Mouse (Mus musculus) natural killer cell, adult 2 months (primary cell): Measurements from ENCODE around the gene Prkaa2.

Experiments
- DNase-seq, 2 experiments: peaks; one replicate each; pipeline ENCODE4 v3.0.0; 2022; ENCODE audit warnings: low spot score in 2 of 2

Prkaa2 gene

DNA sequence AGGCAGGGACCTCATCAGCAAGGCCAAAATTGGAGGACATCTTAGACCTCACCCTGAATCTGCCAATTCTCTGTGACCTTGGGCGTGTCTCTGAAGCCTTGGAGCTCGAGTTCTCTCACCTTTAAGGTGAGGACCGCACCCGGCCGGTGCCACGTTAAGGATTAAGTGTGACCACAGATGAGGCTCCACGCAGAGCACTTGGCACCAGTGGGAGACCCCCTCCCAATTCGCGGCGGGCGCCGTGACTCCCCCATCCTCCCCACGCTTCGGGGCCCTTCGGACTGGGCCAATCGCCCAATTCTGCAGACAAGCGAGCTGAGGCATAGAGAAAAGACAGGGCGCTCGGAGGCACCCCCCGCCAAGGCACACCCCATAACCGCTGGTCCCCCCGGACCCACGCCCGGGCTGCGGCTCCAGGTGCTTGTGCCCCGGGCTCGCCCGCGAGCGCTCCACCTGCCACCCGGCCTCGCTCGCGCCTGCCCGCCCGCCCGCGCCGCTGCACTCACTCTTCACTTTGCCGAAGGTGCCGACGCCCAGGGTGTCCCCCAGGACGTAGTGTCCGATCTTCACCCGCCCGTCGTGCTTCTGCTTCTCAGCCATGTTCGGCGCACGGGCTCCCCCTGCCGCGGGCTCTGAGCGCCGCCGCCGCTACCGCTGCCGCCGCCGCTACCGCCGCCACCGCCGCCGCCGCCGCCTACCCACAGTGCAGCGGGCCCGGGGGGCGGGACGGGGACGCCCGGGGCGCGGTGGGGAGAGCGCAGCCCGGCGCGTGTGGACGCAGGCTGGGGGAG is at the start of gene Prkaa2:
Gene Prkaa2, minus strand, starts transcription at position 692 of the 791 bp plus-strand sequence.
- peak in 1 of 2 experiments; percentile 28 for DNase-seq

DNA sequence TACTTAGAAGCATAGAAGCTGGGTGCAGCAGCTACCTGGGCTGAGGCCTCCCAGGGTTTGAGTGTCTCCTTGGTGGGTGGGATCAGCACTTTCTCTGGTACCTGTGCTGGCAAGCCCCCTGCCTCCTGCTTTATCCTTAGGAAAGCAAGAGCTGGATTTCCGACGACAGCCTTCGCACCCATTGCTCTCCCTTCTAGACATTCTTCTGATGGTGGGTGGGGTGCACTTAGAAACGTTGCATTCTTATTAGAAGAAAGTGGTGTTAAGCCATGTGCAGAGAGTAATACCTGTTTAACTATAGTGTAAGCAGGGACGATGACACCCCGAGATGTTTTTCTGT is 49.8 kb upstream of the Prkaa2 start:
- DNase-seq: no peak

DNA sequence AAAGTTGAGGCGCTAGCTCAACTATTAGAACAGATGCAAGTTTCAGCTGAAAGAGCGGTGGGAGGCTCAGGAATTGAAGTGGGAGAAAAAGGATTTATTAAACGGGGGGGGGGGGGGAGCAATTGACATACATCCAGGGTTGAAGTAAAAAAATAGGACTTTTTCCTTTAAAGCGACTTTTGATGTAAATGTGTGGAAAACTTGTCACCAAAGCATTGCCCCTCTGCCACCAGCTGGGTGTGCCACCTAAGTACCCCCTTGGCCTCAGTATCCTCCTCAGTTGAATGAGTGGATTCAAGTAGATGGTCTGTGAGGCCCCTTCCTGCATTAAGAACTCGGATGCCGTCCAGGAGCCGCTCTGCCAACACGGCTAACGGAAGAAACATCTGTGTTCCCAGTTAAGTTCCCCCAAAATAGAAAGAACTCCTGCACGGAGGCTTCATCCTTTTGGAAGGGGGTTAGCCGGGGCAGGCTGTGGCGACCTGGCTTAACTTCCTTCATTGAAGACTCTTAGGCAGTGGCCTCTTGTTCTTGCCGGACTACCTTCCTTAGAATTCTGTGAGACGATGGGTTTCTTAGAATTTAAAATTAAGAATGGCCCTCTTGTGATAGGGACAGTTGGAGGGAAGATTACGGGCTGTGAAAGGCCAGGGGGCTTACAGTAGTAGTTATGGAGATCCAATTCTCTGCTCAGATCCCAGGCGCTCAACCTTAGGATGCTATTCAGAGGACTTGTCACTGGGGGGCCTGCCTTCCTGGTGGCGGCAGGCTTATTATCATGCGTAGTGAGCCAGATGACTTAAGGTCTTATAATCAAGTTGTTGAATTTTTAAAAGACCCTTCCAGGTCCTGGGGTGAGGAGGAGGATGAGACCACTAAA is 49.2 kb upstream of the Prkaa2 start:
- DNase-seq: no peak

DNA sequence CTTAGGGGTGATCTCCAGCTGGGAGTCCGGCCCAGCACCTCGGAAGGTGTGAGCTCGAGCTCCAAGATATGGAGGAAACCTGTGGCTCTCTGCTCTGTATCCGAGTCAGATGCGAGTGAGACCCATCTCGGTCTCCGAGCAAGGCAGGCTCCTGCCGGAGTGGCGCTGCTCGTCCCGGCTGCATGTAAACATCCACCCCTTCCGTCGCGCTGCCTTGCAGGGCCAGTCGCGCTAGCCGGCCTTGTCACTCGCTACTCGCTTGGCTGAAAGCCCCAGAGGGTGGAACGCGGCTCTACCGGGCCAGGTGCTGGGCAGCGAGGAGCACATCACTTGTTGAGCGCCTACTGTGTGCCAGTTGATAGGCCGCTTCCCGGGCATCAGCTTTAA is 48.5 kb upstream of the Prkaa2 start:
- DNase-seq: peak in 1 of 2 experiments; percentile 67

DNA sequence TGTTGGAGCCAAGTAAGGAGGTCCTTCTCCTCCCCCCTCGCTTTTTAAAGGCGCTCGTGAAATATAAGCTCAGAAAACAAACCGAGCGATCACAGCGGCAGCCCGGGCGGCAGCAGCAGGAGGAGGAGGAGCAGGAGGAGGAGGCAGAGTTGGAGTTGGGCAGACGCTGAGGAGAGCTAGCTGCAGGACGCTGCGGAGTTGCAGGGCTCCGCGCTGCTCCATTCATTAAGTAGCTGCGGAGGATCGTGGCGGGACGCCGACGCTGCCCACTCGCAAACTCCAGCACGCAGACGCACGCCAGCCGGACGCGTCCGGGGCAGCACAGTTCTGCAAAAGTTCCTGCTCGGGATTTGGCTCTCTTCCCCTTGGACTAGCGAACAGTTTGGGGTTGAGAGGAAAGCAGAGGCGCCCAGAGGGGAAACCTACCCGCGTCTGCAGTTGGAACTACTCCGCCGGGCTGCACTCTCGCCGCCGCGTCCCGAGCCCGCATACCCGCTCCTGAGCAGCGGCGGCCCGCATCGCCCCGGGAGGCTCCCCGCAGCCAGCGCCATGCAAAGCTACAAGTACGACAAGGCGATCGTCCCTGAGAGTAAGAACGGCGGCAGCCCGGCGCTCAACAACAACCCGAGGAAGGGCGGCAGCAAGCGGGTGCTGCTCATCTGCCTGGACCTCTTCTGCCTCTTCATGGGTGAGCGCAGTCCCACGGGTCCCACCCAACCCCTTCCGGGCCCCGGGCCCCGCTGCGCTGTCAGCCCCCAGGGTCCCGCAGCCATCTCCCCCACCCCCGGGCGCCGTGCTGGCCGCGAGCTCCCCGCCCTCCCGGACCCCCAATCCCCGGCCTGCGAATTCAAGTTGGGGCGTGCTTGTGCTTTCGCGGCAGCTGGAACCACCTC is 47.8 kb upstream of the Prkaa2 start, which contains the start of gene Plpp3:
Gene Plpp3, plus strand, starts transcription at position 72 of the 893 bp plus-strand sequence.
- DNase-seq: peak in 1 of 2 experiments; percentile 4

DNA sequence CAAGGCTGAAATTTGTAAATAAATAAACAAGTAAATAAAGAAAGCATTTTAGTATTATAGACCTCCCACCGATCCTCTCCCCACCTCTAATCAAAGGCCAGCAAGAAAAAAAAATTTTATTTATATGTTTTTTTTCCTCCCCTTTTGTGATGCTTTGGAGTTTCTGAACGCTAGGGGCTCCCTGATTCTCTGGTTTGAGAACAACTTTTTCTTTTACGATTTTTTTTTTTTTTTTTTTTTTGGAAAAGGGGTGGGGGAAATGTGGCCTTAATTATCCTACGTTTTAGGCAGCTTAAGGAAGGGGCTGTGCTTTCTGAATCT is 47.2 kb upstream of the Prkaa2 start:
- DNase-seq: no peak

DNA sequence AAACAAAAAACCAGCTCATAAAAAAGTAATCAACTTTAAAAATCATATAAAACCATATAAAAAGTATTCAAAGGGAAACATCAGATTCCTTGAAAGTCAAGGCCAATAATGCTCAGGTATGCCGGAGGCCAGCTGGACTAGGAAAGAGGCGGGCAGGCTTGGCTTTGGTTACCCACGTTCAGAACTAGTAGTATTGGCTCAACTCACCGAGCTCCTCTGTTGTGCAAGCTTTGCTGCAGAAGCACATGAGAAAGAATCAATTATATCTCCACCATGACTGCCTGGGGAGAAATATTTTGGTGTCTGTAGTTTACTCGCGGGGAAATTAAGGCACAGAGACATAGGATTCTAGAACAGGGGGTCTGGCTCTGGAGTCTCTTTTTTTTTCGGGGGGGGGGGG is 46.6 kb upstream of the Prkaa2 start:
- no peak for DNase-seq

DNA sequence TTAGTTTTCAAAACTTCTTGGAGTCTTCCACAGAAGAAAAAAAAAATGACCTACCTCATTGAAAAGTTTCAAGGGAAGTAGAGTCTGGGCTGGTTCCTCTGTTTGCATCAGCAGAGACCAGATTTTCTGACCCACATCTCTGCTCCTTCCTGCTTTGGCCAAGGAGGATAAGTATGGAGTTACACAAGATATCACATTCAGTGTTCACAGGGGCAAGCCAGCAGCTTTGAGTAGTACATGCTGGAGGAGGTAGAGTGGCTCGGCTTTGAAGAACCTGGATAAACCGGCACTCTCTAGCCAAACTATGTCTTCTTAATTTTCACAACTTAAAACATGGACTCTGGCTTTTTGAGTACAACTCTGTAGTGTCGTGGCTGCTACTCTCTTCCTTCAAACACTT is 43.5 kb upstream of the Prkaa2 start:
- no peak for DNase-seq

DNA sequence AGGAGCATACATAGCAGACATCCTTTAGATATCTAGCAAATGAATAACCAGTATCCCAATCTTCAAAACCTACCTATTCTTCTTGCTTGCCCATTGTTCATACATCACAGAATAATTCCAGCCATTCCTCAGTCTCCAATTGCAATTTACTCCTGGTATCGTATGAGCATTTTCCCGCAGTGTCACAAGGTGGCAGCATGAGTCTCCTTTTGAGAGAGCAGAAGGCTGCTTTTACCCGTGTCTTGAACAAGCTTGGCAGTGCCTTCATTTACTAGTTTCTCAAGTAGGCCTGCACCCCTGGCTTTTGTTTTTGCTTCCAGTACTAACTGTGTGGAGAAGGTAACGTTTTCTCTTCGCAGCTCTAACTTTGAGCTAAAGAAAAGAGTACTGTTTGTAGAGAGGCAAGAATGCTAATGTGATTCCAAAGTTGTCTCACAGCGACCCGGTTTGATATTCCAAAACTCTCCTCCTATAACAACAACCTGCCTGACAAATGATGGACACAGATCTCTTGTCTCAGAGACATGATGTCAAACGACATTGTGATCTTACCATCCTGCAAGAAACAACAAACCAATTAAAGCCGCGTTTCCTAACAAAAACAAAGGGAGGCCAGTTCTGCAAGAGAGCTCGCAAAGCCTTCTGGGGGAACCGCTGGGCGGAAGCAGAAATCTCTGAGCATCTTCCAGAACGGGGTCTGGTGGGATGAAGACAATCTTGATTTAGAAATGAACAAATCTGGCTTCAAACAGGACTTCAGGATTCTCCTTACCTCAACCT is 42.4 kb upstream of the Prkaa2 start:
- peak in 1 of 2 experiments; percentile 49 for DNase-seq

DNA sequence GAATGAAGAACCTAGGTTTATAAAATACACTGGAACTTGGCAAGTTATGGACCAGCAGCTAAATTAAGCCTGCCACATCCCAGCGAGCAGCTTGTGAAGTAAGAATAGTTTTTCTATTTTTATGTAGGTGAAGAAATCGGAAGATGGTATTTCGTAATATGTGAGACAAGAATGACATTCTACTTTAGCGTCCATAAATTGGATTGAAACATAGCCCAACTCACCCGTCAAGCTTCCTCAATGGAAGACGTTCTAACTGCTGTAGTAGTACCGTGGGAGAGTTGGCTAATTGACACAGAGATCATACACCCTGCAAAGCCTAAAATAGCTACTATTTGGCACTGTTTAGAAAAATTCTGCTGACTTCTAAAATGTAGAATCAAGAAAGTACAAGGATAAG is 39.8 kb upstream of the Prkaa2 start:
- no peak for DNase-seq

DNA sequence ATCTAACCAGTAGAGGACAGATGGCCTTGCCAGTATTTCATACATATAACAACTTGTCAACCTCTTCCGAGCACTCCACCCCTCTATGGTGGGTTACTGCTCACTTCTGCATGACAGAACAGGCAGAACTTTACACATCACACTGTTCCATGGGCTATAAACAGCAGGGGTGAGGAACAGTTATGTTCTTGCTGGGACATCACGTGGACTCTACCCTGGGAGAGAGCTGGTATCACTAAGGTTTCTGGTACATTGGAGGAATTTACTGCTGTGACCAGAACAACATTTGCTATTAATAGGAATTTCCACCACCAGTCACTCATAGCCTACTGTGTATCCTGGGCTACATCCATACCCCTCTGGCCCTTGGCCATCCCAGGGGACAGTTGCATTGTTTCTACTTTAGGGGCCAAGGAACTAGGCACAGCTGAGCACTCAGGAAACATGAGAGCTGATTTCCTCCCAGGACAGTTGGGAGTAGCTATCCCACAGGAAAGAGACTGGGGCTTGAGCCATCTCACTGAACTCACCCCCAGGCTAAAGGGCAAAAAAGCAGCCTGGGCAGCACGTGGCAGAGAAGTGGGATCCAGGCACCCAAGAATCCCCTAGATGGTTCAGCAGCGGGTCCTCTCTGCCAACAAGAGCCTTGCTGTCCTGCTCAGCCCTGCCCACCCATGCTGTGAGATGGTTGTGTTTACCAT is 23.8 kb upstream of the Prkaa2 start:
- no peak for DNase-seq

DNA sequence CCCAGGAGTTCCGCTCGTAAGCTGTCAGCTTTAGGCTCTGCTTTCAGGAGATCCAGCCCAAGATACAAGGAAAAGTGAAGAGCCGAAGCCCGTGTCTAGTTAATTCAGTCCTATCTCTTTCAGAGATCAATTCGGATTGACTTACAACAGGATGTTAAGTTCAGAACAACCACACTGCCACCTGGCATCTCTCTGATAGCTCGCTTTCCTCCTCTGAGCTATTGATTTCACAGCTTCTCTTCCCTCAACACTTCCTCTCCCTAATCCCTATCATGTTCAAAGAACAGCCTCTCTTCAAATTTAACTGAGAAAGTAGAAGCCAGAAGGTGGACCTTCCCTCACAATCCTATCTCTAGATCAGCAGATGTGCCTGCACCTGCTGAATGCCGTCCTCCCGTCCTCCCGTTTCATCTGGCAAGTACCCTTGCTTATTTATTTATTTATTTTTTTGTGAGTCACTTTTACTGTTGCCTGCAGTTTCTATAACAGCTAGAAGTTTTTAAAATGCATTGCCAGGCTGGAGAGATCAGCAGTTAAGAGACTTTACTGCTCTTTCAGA is 22.1 kb upstream of the Prkaa2 start:
- DNase-seq: no peak

DNA sequence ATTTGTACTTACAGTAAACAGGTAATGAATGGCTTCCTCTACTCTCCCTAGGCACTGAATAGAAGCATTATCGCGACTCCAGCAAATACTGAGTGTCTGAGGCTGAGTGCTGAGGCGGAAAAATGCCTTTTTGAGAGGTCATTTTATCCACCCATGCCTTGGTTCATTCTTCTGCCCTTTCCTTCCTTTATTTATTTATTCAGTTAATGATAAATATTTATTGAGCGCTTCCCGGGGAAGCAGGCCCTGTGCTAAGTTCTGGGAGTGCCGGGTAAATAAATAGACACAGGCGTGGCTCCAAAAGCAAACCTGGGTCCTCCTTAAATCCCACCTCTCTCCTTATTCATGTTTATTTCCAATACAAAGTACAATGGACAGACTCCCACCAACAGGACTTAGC is 19.5 kb upstream of the Prkaa2 start:
- DNase-seq: no peak

DNA sequence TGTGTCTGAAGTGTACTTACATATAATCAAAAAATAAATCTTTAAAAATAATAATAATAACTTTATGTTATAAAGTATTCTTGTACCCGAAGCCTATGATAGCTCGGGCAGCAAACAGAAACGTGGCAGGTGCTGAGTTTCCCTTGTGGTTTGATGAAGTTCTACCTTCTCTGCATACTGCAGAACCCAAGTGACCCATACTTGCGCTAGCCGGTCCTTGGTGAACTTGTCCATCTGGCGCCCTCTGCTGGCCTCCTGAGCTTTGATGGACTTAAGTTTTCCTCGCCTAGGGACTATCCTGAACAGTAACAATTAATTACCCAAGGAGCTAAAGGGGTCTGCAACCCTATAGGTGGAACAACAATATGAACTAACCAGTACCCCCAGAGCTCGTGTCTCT is 12.7 kb upstream of the Prkaa2 start:
- DNase-seq: no peak

DNA sequence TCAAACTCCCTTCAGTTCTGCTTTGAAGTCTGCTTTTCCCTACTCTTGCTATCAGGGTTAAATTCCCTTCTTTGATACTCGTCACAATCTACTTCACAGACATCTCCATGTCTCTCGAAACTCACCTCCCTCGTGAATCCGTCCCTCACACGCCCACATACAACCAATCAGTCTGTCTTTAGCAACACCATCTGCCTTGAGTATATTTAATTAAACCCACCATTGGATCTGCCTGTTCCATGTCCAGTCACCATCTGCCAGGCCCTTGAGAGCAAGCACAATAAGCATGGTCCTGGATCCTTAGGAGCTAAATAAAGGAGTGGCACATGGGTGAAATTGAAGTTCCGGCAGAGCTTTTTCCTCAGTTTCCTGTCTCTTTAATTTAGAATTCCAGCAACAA is 11.4 kb upstream of the Prkaa2 start:
- DNase-seq: no peak

DNA sequence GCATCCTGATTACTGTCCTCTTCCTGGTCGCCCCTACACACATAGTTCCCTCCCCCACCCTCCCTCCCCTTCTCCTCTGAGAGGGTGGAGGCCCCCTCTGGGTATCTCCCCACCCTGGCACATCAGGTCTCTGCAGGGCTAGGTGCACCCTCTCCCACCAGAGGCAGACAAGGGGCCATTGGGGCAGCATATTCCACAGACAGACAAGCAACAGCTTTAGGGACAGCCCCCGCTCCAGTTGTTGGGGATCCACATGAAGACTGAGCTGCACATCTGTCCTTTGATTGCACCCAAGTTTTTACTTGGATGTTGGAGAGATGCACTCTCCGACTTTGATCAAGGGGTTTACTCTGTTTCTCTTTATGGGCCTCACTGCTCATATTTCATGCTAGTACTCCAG is 3.8 kb upstream of the Prkaa2 start:
- DNase-seq: no peak

DNA sequence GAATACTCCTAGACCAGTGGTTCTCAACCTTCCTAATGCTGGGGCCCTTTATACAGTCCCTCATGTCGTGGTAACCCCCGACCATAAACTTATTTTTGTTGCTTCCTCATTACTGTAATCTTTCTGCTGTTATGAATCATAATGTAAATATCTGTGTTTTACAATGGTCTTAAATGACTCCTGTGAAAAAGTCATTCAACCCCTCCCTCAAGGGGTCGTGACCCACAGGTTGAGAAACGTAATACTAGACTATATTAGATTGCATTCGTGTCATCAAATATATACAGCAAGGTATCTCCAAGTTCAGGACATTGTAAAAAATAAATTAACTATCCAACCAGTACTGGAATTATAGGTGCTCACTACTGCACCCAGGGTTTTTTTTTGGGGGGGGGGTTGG is 3.4 kb upstream of the Prkaa2 start:
- no peak for DNase-seq

DNA sequence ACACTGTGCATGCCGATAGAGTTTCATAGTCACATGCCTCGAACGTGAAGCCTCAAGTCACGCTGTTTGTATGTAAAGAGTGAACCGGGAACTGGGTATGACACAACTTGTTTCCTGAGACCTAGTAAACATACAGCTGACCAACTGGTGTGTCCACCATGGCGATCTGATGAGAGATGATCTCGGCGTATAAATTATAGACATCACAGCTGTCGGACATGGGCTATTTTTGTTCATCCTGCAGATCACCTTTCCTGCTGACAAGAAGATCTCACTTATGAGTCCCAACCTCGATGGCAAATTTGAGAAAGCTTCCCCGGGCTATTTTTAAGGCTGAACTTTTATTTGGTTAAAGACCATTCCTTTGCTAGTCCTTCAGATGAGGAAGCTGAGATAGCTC is 2.1 kb upstream of the Prkaa2 start:
- no peak for DNase-seq

DNA sequence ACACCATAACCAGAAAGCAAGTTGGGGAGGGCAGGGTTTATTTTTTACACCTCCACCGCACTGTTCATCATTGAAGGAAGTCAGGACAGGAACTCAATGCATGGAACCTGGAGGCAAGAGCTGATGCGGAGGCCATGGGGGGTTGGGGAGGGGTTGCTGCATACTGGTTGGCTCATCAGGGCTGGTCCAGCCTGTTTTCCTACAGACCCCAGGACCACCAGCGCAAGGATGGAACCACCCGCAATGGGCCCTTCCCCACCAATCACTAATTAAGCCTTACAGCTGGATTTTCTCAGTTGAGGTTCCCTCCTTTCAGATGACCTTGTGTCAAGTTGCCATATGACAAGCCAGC is 970 bp upstream of the Prkaa2 start:
- no peak for DNase-seq

DNA sequence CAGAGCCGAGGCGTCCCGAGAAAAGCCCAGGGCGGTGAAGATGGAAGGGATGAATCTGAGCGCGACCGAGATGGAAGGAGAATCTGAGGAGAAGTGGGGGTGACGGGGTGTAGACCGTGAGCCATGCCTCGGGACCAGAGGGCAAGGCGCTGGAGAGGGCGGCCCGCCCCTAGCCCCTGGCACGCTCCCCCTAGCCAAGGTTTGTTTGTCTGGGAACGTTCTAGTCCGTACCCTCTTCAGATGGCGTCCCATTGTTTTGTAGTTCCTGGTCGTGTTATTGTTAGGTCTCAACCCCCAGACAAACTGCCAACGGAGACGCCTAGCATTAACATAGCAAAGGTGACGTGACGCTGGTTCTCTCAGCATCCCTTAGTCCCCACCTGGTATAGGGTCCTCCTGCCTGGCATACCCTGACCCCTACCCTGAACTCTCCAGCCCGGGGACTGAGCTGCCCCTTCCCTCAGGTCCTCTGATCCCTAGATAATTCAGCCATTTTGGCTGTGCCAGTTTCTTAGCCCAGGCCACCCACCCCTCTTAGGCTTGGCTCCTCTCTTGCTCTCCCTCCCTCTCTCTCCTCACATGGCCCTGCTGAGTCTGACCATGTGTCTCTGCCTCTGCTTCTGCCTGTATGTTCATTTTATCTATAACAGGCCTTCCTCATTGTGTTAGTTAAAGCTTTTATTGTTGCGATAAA is 447 bp upstream of the Prkaa2 start:
- DNase-seq: no peak
